Mouse (Mus musculus) olfactory bulb, adult 2 months (tissue): ENCODE data around the gene Wdr91. TPM values are rescaled to one million over a fixed set of nuclear protein-coding genes. Genes with fewer than 3 reads are reported as not detected.

Experiments
- H3K27ac ChIP-seq: fragments of 200-500 bp; 2 replicates; pipeline ENCODE4 v1.5.1; 2012; ENCODE audit warnings: low read depth, low read length; ENCODE audit not compliant: insufficient read depth
- H3K4me1 ChIP-seq: fragments of 200-500 bp; 2 replicates; pipeline ENCODE4 v1.6.1; 2012; ENCODE audit warnings: low read length; ENCODE audit not compliant: control insufficient read depth, insufficient read depth
- H3K4me3 ChIP-seq: fragments of 200-500 bp; 2 replicates; pipeline ENCODE4 v1.5.1; 2012; ENCODE audit warnings: mild to moderate bottlenecking, low read depth, low read length, moderate library complexity; ENCODE audit not compliant: insufficient read depth
- CTCF ChIP-seq: fragments of 200-500 bp; IDR thresholded peaks from 2 replicates; pipeline ENCODE4 v1.5.1; 2012; ENCODE audit warnings: low read depth, mild to moderate bottlenecking, low read length, moderate library complexity; ENCODE audit not compliant: insufficient read depth
- POLR2A ChIP-seq: fragments of 200-500 bp; IDR thresholded peaks from 2 replicates; pipeline ENCODE4 v1.6.1; 2012; ENCODE audit warnings: mild to moderate bottlenecking, low read depth, low read length, moderate library complexity; ENCODE audit not compliant: insufficient read depth
- WGBS: fragments of 180-500 bp; shearing (Covaris S2); methylation state at CpG from one replicate; pipeline ENCODE4 v1.1.7; 2018; 5-methylcytosine and 5-hydroxymethylcytosine counted together
- polyA plus RNA-seq: library from polyadenylated mRNA; stranded (reverse); fragments of >200 nt; gene quantifications from 2 replicates; pipeline ENCODE4 v1.2.4, GENCODE M21; 2012; ENCODE audit warnings: low replicate concordance; ENCODE audit not compliant: missing spikeins, insufficient read depth, insufficient read length

Gene Wdr91
- polyA plus RNA-seq, 1 experiment = not detected

- H3K4me3 ChIP-seq = no peak overlapping the region
- H3K27ac ChIP-seq = no peak overlapping the region
- 75% methylated on average over 2 of the region's 2 CpGs for WGBS
- TF ChIP-seq CTCF (no peak), POLR2A (no peak)
- H3K4me1 ChIP-seq = peaks cover 17% of the 10 kb centered on the region
Measured at GRCm38 (mm10) chr6:34907121-34907614, 3.5 kb downstream of the Wdr91 start.

GRCm38 (mm10) chr6:34906661-34907060 lies 4.0 kb downstream of the Wdr91 start:
- no peak for TF ChIP-seq CTCF
- TF ChIP-seq POLR2A = no peak
- no peak overlapping the region for H3K27ac ChIP-seq
- 54% methylated on average over 4 of the region's 4 CpGs for WGBS
- no peak overlapping the region for H3K4me3 ChIP-seq
- peaks cover 19% of the 10 kb centered on the region for H3K4me1 ChIP-seq

- no peak overlapping the region for H3K27ac ChIP-seq
- WGBS = 69% methylated on average over 2 of the region's 2 CpGs
- TF ChIP-seq POLR2A = no peak
- no peak for TF ChIP-seq CTCF
Measured at GRCm38 (mm10) chr6:34906125-34906524, 4.6 kb downstream of the Wdr91 start.

GRCm38 (mm10) chr6:34904361-34904760 lies 6.3 kb downstream of the Wdr91 start:
- H3K4me3 ChIP-seq = no peak overlapping the region
- H3K4me1 ChIP-seq = peaks cover 16% of the 10 kb centered on the region
- H3K27ac ChIP-seq = no peak overlapping the region
- 87% methylated on average over 6 of the region's 6 CpGs for WGBS
- TF ChIP-seq CTCF (no peak), POLR2A (no peak)

More at GRCm38 (mm10) chr6:34906125-34906524, 4.6 kb downstream of the Wdr91 start:
- Histone ChIP-seq H3K4me1 (peaks cover 19% of the 10 kb centered on the region), H3K4me3 (no peak overlapping the region)

- WGBS = 85% methylated on average over 10 of the region's 10 CpGs
- Histone ChIP-seq H3K4me1 (peaks cover 16% of the 10 kb centered on the region), H3K4me3 (no peak overlapping the region), H3K27ac (no peak overlapping the region)
- TF ChIP-seq POLR2A (no peak), CTCF (no peak)
Measured at GRCm38 (mm10) chr6:34903851-34904250, 6.8 kb downstream of the Wdr91 start.

GRCm38 (mm10) chr6:34903441-34903840 lies 7.2 kb downstream of the Wdr91 start:
- 88% methylated on average over 5 of the region's 5 CpGs for WGBS
- H3K27ac ChIP-seq = no peak overlapping the region
- no peak overlapping the region for H3K4me3 ChIP-seq
- H3K4me1 ChIP-seq = peaks cover 16% of the 10 kb centered on the region
- TF ChIP-seq CTCF (no peak), POLR2A (no peak)

GRCm38 (mm10) chr6:34902578-34902977 lies 8.1 kb downstream of the Wdr91 start:
- Histone ChIP-seq H3K27ac (no peak overlapping the region), H3K4me1 (peaks cover 10% of the 10 kb centered on the region; the same call in 1 of the 2 replicates), H3K4me3 (no peak overlapping the region)
- WGBS = 93% methylated on average over 7 of the region's 7 CpGs
- TF ChIP-seq CTCF (no peak), POLR2A (no peak)

GRCm38 (mm10) chr6:34901911-34902444 lies 8.7 kb downstream of the Wdr91 start:
- WGBS = 44% methylated on average over 9 of the region's 9 CpGs

GRCm38 (mm10) chr6:34900990-34901389 lies 9.7 kb downstream of the Wdr91 start:
- peaks cover 8% of the 10 kb centered on the region for H3K4me1 ChIP-seq
- whole genome bisulfite sequencing = 81% methylated on average over 2 of the region's 2 CpGs
- no peak overlapping the region for H3K27ac ChIP-seq
- TF ChIP-seq CTCF (no peak), POLR2A (no peak)
- no peak overlapping the region for H3K4me3 ChIP-seq

More at GRCm38 (mm10) chr6:34901911-34902444, 8.7 kb downstream of the Wdr91 start:
- Histone ChIP-seq H3K4me1 (peaks cover 5% of the 10 kb centered on the region; the same call in 1 of the 2 replicates), H3K27ac (no peak overlapping the region), H3K4me3 (no peak overlapping the region)
- TF ChIP-seq CTCF = no peak
- no peak for TF ChIP-seq POLR2A
